Mouse (Mus musculus) liver, adult 2 months (tissue): ENCODE results near the gene Vmn1r78.

Experiments used
- CTCF ChIP-seq: fragments of 200-500 bp; IDR thresholded peaks from 2 replicates; pipeline ENCODE4 v1.5.1; 2011; ENCODE audit warnings: low read depth, low read length, control low read depth
- POLR2A ChIP-seq: fragments of 200-500 bp; IDR thresholded peaks from 2 replicates; pipeline ENCODE4 v1.6.1; 2011; ENCODE audit warnings: low read length, control low read depth; ENCODE audit not compliant: insufficient read depth; ENCODE audit errors: extremely low read depth

DNA sequence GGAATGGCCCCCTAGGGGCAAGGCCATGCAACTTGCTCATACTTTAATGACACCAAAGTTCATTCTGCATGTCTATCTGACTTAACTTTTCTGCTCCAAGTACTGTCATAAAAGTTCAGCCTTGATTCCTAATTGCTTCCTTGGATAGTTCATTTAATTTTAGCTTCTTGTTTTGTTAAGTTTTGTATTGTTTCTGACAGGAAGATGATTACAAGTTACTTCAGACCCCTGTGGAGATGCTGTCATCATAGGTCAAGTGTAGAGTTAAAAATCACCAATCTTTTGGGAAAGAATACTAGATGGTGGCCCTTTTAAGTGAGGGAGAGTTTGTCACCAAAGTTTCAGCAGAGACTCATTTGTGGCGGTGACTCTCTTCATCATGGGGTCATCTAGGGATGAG is 38.9 kb downstream of the Vmn1r78 start, which contains the start of gene Vmn1r80:
- TF ChIP-seq CTCF = no peak
- TF ChIP-seq POLR2A = no peak
